Mouse (Mus musculus) heart, adult 9 months (tissue): ENCODE results near the gene Itgam.

Experiments used
- DNase-seq, 2 experiments: peaks; one replicate each; pipeline ENCODE4 v3.0.0; 2022; ENCODE audit warnings: low spot score in 2 of 2

The Itgam gene

GRCm38 (mm10) chr7:128056917-128057444 lies 5.5 kb upstream of the Itgam start:
- no peak for DNase-seq

DNA sequence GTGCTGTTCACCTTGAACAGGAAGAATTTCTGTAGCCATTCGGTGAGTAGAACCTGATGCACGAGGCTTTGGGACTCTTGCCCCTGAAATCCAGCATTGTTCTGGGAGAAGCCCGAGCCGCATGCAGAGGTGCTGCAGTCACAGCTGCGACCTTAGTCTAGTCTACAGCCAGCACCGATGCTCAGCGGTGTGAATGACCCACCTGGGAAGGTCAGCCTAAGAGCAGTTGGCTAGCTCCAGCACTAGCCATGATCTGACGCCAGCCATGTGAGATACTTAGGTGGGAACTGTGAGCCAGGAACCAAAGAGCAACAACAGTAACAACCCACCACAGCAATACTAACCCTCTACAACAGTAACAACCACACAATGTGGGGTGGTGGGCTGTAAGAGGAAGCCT lies 4.6 kb upstream of the Itgam start:
- no peak for DNase-seq

DNA sequence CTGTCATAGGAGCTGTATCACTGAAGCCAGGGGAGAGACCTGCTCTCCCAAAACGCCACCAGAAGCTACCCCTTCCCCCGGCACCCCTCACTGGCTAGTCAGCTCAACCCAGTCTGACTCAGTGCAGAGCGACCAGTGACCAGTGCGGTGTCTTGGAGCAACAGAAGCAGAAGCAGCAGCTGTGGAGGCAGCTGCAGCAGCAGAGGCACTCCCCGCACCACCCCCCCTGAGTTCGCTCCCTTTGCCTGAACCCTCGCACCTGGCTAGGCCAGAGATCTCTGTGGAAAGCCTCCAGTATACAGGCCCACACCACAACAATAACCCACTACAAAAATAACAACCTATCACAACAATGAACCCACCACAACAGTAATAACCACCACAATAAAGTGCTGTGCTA lies 3.9 kb upstream of the Itgam start:
- DNase-seq, result peak in 1 of 2 experiments; percentile 13

GRCm38 (mm10) chr7:128059091-128059490 lies 3.3 kb upstream of the Itgam start:
- no peak for DNase-seq

DNA sequence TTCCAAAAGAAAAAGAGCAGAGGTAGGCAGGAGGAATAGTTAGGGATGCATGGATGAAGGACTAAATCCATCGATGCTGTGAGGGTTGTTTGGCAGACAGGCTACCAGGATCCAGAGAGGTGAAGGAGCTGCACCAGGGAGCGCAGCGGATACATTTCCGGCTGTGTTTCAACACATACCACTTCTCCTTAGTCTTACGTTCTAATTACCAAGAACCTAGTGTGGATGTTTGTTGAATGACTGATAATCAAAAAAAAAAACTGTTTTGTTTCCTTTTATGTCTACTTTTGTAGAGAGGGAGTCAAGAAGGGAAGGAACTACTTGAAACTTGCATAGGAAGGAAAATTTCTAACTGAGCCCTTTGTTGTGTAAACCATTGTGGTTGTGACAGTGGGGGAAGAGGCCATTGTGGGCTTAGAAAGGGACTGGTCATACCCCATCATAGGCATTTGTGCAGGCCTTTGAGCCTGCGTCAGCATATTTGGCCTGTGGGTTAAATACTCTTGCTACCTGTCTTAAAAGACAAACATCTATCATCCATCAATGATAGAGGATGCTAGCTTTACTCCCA lies 856 bp downstream of the Itgam start:
- DNase-seq, result no peak

DNA sequence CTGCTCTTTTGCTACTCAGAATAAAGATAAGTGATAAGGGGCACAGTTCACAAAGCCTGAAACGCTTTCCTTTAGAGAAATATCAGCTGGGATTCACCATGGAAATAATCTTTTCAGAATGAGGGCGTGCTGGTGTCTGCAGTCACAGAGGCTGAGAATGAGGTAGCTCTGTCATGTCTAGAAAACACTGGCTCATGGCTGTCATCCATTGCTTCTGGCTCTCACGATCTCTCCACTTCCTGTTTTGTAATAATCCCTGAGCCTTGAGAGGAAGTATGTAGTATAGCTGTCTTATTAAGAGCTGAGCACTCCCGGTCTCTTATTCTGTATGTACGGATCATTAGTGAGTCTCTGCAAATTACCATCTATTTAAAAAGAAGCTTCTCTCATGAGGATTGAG lies 3.1 kb downstream of the Itgam start:
- peak in 1 of 2 experiments; percentile 28 for DNase-seq

- no peak for DNase-seq
Measured at GRCm38 (mm10) chr7:128067847-128068246, 5.4 kb downstream of the Itgam start.

DNA sequence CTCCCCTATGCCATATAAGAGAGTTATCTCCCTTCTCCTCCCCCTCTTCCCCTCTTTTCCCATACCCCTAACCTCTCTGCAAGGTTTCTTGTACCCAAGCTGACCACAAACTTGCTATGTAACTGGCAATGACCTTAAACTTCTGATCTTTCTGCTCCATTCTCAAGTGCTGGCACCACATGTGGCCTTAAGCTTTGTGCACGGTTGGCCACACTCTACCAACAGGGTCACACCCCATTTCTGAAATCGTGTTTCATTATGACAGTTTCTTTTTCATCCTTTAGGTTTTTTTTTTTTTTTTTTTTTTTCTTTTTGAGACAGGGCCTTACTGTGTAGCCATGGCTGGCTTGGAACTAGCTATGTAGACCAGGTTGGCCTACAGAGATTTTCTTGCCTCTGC lies 7.4 kb downstream of the Itgam start:
- no peak for DNase-seq

DNA sequence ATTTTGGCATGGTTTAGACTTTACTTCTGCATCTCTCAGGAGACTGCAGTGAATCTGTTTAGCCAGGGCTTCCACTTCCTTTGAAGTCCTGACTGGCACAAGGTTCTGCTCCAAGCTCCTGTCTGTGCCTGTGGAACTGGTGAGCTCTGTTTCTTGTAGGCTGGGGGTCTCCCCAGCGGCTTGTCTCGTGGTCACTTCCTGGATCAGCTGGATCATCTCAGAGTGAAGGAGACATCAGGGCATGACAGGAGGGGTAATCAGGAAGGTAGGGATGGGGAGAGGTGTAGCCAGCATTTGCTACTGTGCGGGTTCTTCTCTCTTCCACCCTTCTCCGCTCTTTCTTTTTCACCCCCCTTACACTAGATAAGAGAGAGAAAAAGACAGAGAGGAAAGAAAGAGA lies 9.4 kb downstream of the Itgam start:
- DNase-seq, result no peak

- DNase-seq, result no peak
Measured at GRCm38 (mm10) chr7:128080012-128080411, 17.6 kb downstream of the Itgam start.

GRCm38 (mm10) chr7:128089141-128089540 lies 26.7 kb downstream of the Itgam start:
- no peak for DNase-seq

- no peak for DNase-seq
Measured at GRCm38 (mm10) chr7:128098135-128098534, 35.7 kb downstream of the Itgam start.

DNA sequence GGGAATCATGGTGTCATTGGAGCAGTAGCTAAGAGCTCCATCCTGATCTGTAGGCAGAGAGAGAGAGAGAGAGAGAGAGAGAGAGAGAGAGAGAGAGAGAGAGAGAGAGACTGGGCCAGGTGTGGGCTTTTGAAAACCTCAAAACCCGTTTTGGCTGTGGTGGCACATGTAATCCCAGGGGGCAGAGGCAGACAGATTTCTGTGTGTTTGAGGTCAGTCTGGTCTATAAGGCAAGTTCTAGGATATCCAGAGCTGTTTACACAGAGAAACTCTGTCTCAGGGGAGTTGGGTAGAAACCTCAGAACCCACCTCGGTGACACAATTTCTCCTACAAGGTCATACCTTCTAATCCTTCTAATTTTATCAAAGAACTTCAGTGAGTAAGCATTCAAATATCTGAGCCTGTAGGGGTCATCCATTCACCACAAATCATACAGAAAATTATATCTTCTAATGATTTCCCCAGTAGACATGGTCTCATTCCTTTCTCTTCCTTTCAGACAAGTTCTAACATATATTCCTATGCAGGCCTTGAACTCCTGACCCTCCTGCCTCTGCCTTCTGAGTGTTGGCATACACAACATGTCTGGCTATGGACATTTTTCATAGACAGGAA lies 38.4 kb downstream of the Itgam start:
- no peak for DNase-seq

- no peak for DNase-seq
Measured at GRCm38 (mm10) chr7:128105246-128105645, 42.8 kb downstream of the Itgam start.

- no peak for DNase-seq
Measured at GRCm38 (mm10) chr7:128107462-128107861, 45.0 kb downstream of the Itgam start.

GRCm38 (mm10) chr7:128110314-128110713 lies 47.9 kb downstream of the Itgam start:
- no peak for DNase-seq

DNA sequence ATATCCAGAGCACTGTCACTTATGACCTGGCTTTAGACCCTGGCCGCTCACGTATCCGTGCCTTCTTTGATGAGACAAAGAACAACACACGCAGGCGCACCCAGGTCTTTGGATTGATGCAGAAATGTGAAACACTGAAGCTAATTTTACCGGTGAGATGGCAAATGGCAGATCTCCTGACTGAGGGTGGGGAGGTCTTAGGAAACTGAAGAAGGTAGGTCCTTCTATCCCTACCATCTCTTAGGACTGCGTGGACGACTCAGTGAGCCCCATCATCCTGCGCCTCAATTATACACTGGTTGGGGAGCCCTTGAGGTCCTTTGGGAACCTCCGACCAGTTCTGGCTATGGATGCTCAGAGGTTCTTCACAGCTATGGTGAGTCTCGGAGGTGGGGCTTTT lies 49.7 kb downstream of the Itgam start:
- DNase-seq, result no peak

DNA sequence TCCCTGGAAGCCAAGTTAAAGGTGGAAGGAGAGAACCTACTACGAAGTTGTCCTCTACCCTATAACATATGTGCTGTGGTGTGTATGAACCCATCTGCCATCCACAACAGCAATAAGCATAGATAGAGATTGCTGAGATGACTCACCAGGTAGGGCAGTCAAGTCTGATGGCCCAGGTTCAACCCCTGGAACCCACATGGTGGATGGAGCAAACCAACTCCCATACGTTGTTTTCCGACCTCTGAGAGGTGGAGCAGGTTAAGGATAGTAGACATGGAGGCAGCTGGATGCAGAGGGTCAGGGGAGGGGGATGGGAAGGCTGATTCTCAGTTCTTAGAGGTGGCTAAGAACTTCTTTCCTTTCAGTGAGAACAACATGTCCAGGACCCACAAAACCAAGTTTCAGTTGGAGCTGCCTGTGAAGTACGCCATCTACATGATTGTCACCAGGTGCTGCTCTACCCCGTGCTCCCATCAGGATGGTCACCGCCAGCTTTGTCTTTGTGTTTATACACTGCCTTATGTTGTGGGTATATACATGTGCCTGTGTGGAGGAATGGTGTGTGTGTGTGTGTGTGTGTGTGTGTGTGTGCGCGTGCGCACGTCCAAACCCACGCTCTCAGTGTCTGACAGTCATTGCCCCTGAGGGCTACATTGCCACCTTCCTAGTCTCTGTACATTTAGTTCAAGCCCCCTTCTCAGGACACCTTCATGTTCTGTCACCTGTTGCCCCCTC lies 52.1 kb downstream of the Itgam start:
- DNase-seq, result no peak

DNA sequence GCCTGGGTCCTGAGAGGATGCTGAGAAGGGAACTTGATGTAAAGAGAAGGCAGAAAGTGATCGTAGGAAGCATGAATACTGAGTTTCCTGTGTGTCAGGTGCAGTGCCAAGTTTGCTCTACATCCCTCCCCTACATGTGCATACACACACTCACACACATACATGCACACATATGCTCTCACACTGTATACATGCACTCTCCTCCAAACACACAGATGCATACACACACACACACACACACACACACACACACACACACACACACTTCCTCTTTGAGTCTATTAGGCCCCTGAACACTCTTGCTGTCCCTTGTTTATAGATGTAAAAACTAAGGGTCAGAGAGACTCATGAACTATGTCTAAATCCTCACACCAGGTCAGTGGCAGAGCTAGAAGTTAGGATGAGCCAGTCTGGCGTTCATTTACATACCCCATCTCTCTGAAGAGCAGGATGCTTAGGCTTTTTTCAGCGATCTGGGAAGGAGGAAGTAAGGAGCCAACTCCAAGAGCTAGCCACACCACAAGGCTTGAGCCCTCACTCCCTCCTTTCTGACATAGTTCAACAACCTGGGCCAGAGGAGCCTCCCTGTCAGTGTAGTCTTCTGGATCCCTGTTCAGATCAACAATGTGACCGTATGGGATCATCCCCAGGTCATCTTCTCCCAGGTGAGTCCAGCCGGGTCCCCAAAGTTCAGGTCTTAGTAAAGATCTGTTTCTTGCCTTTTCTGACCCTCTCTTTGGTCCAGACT lies 52.9 kb downstream of the Itgam start:
- no peak for DNase-seq

DNA sequence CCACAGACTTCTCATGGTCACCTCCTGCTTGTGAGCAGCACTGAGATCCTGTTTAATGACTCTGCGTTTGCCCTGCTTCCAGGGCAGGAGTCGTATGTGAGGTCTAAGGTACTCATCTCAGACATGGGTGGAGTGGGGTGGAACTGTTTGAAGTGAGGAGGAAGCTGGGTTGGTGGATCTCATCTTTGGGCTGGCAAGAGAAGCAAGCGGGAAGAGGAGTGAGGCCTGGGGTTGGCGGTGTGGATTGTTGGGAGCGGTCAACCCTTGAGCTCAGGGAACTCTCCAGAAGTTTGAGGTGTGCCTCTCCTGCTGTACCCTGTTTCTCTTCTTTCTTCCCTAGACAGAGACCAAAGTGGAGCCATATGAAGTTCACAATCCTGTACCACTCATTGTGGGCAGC lies 54.0 kb downstream of the Itgam start:
- no peak for DNase-seq

GRCm38 (mm10) chr7:128119726-128120490 lies 57.5 kb downstream of the Itgam start:
- no peak for DNase-seq
